Mouse (Mus musculus) myocyte (in vitro differentiated cells): ENCODE results near the gene Adprh.

Source experiments
- E2F4 ChIP-seq: IDR thresholded peaks from one replicate; pipeline ENCODE4 v1.6.1; 2011; ENCODE audit warnings: mild to moderate bottlenecking, control low read depth, moderate library complexity; ENCODE audit not compliant: insufficient read depth
- POLR2A ChIP-seq: IDR thresholded peaks from one replicate; pipeline ENCODE4 v1.6.1; 2011; ENCODE audit warnings: low read depth, mild to moderate bottlenecking, control low read depth, moderate library complexity; ENCODE audit not compliant: insufficient read length
- POLR2AphosphoS2 ChIP-seq: IDR thresholded peaks from one replicate; pipeline ENCODE4 v1.6.1; 2011; ENCODE audit warnings: low read depth, control low read depth; ENCODE audit not compliant: insufficient read length
- USF1 ChIP-seq: IDR thresholded peaks from one replicate; pipeline ENCODE4 v1.6.1; 2011; ENCODE audit warnings: low read depth, mild to moderate bottlenecking, control low read depth, moderate library complexity

- no peak for TF ChIP-seq POLR2A
- no peak for TF ChIP-seq E2F4
- TF ChIP-seq POLR2AphosphoS2 = no peak
- TF ChIP-seq USF1 = no peak
These were observed 10.3 kb downstream of the Adprh start for GRCm38 (mm10) chr16:38442216-38442615.
